Mouse (Mus musculus) ES-Bruce4 (cell line): ENCODE measurements around the gene Tnfrsf14. TPM values are rescaled to one million over a fixed set of nuclear protein-coding genes. Genes with fewer than 3 reads are reported as not detected.
A peak's percentile ranks its signal among the peaks of the same experiment; 100 is the strongest.

Experiments
- H3K27ac ChIP-seq: 2 replicates; pipeline ENCODE4 v1.5.1; 2012; ENCODE audit warnings: low read length, inconsistent platforms; ENCODE audit not compliant: insufficient read depth
- H3K27me3 ChIP-seq: 2 replicates; pipeline ENCODE4 v1.6.1; 2012; ENCODE audit warnings: mild to moderate bottlenecking, low read length, inconsistent platforms; ENCODE audit not compliant: control insufficient read depth, poor library complexity, insufficient read depth, severe bottlenecking
- H3K36me3 ChIP-seq: 2 replicates; pipeline ENCODE4 v1.6.1; 2012; ENCODE audit warnings: inconsistent platforms, mild to moderate bottlenecking, low read length, moderate library complexity; ENCODE audit not compliant: control insufficient read depth, poor library complexity, insufficient read depth, severe bottlenecking
- H3K4me1 ChIP-seq: one replicate; pipeline ENCODE4 v1.8.1; 2011; ENCODE audit warnings: low read length; ENCODE audit not compliant: control insufficient read depth, insufficient read depth
- H3K4me3 ChIP-seq: 2 replicates; pipeline ENCODE4 v1.5.1; 2011; ENCODE audit warnings: low read depth, mild to moderate bottlenecking, low read length
- H3K9ac ChIP-seq: 2 replicates; pipeline ENCODE4 v1.6.1; 2012; ENCODE audit warnings: low read depth, mild to moderate bottlenecking, inconsistent platforms; ENCODE audit not compliant: poor library complexity, severe bottlenecking
- H3K9me3 ChIP-seq: replicated peaks from 2 replicates; pipeline ENCODE4 v1.6.1; 2012; ENCODE audit warnings: mild to moderate bottlenecking, low read length, inconsistent platforms; ENCODE audit not compliant: control insufficient read depth, poor library complexity, insufficient read depth, severe bottlenecking
- CTCF ChIP-seq: IDR thresholded peaks from one replicate; pipeline ENCODE4 v1.8.1; 2011; ENCODE audit warnings: low read depth, low read length
- EP300 ChIP-seq: IDR thresholded peaks from 2 replicates; pipeline ENCODE4 v1.6.1; 2011; ENCODE audit warnings: low read depth, low read length; ENCODE audit not compliant: insufficient read depth
- POLR2A ChIP-seq: IDR thresholded peaks from one replicate; pipeline ENCODE4 v1.8.1; 2011; ENCODE audit warnings: low read length; ENCODE audit not compliant: insufficient read depth
- polyA plus RNA-seq: library from polyadenylated mRNA; stranded (reverse); fragments of >200 nt; gene quantifications from 2 replicates; pipeline ENCODE4 v1.2.4, GENCODE M21; 2011; ENCODE audit warnings: low read depth; ENCODE audit not compliant: missing spikeins, insufficient read depth, insufficient read length

Gene Tnfrsf14
- polyA plus RNA-seq, 1 experiment = not detected

DNA sequence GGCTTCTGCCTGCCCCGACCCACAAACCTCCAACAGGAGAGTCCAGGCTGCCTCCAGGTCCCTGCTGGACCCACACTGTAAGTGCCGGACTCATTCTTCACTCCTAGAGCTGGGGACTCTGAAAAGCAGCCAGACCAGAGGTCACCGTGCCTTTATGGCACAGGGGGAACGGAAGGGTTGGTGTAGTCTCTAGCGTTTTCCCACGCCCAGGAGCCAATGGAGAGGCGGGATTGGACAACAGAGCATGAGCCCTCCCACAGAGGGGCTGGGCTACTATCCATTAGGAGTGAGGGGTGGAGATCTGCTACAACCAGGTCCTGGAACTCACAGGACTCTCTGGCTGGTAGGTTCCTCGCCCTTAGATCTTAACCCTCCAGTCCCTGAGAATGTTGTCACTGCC is 18.0 kb upstream of the Tnfrsf14 start:
- TF ChIP-seq POLR2A = no peak
- TF ChIP-seq CTCF = no peak
- TF ChIP-seq EP300 = no peak

DNA sequence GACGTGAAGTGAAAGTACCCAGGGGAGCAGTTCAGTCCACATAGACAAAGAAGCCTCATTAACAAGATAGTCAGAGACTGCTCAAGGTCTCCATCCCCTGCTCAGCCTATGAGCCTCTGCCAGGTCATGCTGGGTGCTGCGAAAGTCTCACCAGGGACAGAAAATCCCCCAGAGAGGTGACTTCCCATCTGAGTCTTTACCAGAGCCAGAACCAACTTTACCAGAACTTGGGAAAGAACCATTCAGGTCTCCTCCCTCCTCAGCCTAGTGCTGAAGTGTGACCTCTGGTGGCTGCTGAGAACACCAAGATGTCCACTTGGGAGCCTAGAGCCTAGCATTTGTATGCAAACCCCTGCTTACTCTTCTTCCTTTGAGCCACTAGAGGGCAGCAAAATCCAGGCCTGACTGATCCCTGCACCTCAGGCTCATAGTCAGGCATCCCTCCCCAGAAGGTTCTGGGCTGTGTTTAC is 15.8 kb upstream of the Tnfrsf14 start:
- no peak overlapping the region for H3K4me3 ChIP-seq
- H3K4me1 ChIP-seq = no peaks in the 10 kb centered on the region
- H3K27me3 ChIP-seq = no peaks in the 10 kb centered on the region
- no peaks in the 10 kb centered on the region for H3K36me3 ChIP-seq
- no peak overlapping the region for H3K9ac ChIP-seq
- H3K9me3 ChIP-seq = no peaks in the 10 kb centered on the region
- no peak overlapping the region for H3K27ac ChIP-seq
- TF ChIP-seq EP300 = no peak
- peak; percentile 94 for TF ChIP-seq CTCF

More for the DNA sequence above, 18.0 kb upstream of the Tnfrsf14 start:
- H3K36me3 ChIP-seq = no peaks in the 10 kb centered on the region
- H3K4me1 ChIP-seq = no peaks in the 10 kb centered on the region
- no peak overlapping the region for H3K9ac ChIP-seq
- H3K9me3 ChIP-seq = no peaks in the 10 kb centered on the region
- peaks cover 1% of the 10 kb centered on the region; the same call in 1 of the 2 replicates for H3K27me3 ChIP-seq
- H3K27ac ChIP-seq = no peak overlapping the region
- H3K4me3 ChIP-seq = peak overlapping the region; percentile 46

DNA sequence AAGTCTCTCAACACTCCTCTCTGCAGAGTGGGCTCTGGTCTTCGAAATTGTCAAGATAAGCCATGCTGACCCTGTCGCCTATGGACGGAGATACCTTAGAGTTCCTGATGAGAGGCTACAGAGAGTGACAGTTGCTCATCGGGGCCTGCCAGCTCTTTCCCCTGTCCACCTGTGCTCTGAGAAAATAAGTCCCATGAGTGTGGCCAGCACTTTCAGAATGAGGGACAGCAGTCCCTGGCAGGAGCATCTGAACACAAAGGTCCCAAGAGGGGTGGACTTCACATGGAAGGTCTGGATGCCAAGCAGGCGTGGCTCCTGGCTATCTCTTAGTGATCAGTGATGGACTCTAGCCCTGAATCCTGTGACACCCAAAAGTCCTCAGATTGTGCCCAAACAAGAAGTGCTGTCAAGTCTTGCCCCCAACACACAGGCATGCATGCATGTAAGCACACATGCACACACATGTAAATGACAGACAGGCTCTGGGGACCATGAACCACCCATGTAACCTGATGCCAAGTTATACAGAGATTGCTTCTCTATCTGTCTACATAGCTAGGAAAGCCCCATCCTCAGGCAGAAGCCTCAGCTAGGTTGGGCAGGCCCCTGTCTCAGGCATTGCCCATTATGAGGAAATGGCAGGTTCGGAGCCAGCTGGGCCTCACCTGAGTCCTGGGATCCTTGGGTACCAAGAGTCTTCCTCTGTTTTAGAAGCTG is 15.1 kb upstream of the Tnfrsf14 start:
- Histone ChIP-seq H3K27ac (no peak overlapping the region), H3K4me1 (no peaks in the 10 kb centered on the region), H3K9ac (no peak overlapping the region), H3K36me3 (no peaks in the 10 kb centered on the region), H3K27me3 (no peaks in the 10 kb centered on the region), H3K4me3 (no peak overlapping the region), H3K9me3 (no peaks in the 10 kb centered on the region)
- no peak for TF ChIP-seq CTCF
- TF ChIP-seq POLR2A = no peak
- no peak for TF ChIP-seq EP300

DNA sequence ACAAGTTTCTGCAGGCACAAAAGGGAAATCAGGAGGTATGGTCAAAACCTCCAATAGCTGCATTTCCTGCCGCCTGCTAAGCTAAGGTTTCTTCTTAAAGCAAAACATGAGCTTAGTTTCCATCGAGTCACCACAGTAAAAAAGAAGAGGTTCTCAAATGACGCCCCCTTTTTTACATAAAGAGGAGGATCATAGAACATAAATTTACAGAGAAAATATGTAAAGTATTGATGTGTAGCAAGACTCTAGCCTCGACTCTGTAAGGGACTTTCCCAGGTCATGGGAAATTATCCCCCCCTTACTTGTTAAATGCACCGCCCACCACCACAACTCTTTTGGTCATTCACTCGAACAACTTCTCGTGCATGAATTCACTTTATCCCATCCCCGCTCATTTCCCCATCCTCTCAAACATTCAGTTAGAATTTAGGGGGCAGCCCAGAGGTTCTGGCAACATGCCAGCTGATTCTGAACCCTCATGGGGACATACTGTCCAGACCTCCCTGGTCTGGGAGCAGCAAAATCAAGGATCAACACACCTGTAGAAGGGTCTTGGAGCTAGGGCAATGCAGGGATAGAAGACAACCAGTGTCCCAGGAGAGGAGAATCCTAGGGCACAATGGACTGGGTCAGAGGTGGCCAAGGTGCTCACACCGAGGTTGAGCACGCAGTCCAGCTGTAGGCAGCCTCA is 14.4 kb upstream of the Tnfrsf14 start:
- Histone ChIP-seq H3K9ac (no peak overlapping the region), H3K4me1 (no peaks in the 10 kb centered on the region), H3K27ac (no peak overlapping the region), H3K9me3 (no peaks in the 10 kb centered on the region), H3K27me3 (no peaks in the 10 kb centered on the region), H3K36me3 (no peaks in the 10 kb centered on the region), H3K4me3 (no peak overlapping the region)
- no peak for TF ChIP-seq CTCF
- TF ChIP-seq POLR2A = no peak
- TF ChIP-seq EP300 = no peak

DNA sequence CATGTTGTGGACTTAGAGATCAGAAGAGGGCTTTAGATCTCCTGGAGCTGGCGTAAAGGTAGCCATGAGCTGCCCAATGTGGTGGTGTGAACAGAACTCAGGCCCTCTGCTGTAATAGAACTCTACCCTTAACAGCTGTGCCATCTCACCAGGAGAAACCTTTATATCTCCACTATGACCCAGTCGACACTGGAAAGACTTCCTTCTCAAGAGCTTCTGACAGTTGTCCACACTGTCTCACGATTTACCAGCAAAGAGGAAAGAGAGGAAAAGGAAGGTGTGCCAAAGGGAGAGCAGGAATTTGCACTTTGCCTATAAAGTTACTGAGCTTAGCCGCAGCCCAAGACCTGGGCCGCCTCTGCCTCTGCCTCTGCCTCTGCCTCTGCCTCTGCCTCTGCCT is 13.5 kb upstream of the Tnfrsf14 start:
- Histone ChIP-seq H3K9ac (no peak overlapping the region), H3K36me3 (no peaks in the 10 kb centered on the region), H3K4me3 (no peak overlapping the region), H3K27me3 (no peaks in the 10 kb centered on the region), H3K4me1 (no peaks in the 10 kb centered on the region), H3K27ac (no peak overlapping the region), H3K9me3 (no peaks in the 10 kb centered on the region)
- no peak for TF ChIP-seq EP300
- TF ChIP-seq POLR2A = no peak
- no peak for TF ChIP-seq CTCF

DNA sequence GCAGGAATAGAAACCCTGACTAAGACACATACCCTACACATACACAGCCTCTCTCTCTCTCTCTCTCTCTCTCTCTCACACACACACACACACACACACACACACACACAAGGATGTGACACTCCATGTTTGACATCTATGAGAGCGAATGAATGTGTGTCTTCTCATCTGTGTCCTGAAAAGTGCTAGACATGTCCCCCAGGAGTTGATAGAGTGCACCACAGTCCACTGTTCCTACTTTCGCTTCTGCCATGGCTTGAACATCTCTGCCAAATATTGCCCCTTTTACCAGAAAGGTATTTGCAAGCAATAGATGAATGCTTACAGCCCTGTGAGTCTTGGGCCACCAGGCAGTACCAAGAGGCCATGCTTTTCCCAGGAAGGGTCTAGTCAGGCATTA is 11.8 kb upstream of the Tnfrsf14 start:
- H3K27me3 ChIP-seq = no peaks in the 10 kb centered on the region
- no peak for TF ChIP-seq EP300
- no peak for TF ChIP-seq POLR2A
- TF ChIP-seq CTCF = no peak
- no peak overlapping the region for H3K4me3 ChIP-seq
- no peak overlapping the region for H3K27ac ChIP-seq
- H3K9me3 ChIP-seq = no peaks in the 10 kb centered on the region
- no peak overlapping the region for H3K9ac ChIP-seq
- H3K4me1 ChIP-seq = no peaks in the 10 kb centered on the region
- no peaks in the 10 kb centered on the region for H3K36me3 ChIP-seq
